Mouse (Mus musculus): Measurements from ENCODE around the gene Tex26. TPM values are rescaled to one million over a fixed set of nuclear protein-coding genes. Genes with fewer than 3 reads are reported as not detected.
A peak's percentile ranks its signal among the peaks of the same experiment; 100 is the strongest.

Gene Tex26
- total RNA-seq, 2 experiments from 2014 or later, result 0.39 TPM; not detected in 1

GRCm38 (mm10) chr5:149429541-149429940, 9.9 kb upstream of the Tex26 start:
- intact Hi-C loops (cut with DNase I; ENCODE audit: low total_unique reads), result no loop called here
- DNase-seq, result no peak

- intact Hi-C loops (cut with DNase I; ENCODE audit: low total_unique reads), result no loop called here
- DNase-seq, result no peak
Observed at GRCm38 (mm10) chr5:149430943-149431342, 8.5 kb upstream of the Tex26 start.

- intact Hi-C loops (cut with DNase I; ENCODE audit: low total_unique reads), result no loop called here
- DNase-seq, result no peak
Observed at GRCm38 (mm10) chr5:149433618-149434017, 5.8 kb upstream of the Tex26 start.

GRCm38 (mm10) chr5:149434141-149434690, 5.2 kb upstream of the Tex26 start:
- no peak for DNase-seq
- intact Hi-C loops (cut with DNase I; ENCODE audit: low total_unique reads), result no loop called here

- DNase-seq, result no peak
- intact Hi-C loops (cut with DNase I; ENCODE audit: low total_unique reads), result no loop called here
Observed at GRCm38 (mm10) chr5:149436541-149436940, 2.9 kb upstream of the Tex26 start.

GRCm38 (mm10) chr5:149437150-149437549, 2.3 kb upstream of the Tex26 start:
- intact Hi-C loops (cut with DNase I; ENCODE audit: low total_unique reads), result no loop called here

GRCm38 (mm10) chr5:149440180-149440573, 717 bp downstream of the Tex26 start:
- intact Hi-C loops (cut with DNase I; ENCODE audit: low total_unique reads), result no loop called here
- peak; percentile 78 for DNase-seq

More at GRCm38 (mm10) chr5:149437150-149437549, 2.3 kb upstream of the Tex26 start:
- DNase-seq, result no peak

GRCm38 (mm10) chr5:149441646-149442276, 2.3 kb downstream of the Tex26 start:
- intact Hi-C loops (cut with DNase I; ENCODE audit: low total_unique reads), result no loop called here
- no peak for DNase-seq

GRCm38 (mm10) chr5:149442277-149442660, 2.8 kb downstream of the Tex26 start:
- no peak for DNase-seq
- intact Hi-C loops (cut with DNase I; ENCODE audit: low total_unique reads), result no loop called here

- DNase-seq, result no peak
- intact Hi-C loops (cut with DNase I; ENCODE audit: low total_unique reads), result no loop called here
Observed at GRCm38 (mm10) chr5:149444451-149444850, 5.0 kb downstream of the Tex26 start.

GRCm38 (mm10) chr5:149446495-149446894, 7.0 kb downstream of the Tex26 start:
- intact Hi-C loops (cut with DNase I; ENCODE audit: low total_unique reads), result no loop called here
- no peak for DNase-seq

- intact Hi-C loops (cut with DNase I; ENCODE audit: low total_unique reads), result no loop called here
- no peak for DNase-seq
Observed at GRCm38 (mm10) chr5:149447733-149448132, 8.3 kb downstream of the Tex26 start.

GRCm38 (mm10) chr5:149449406-149449805, 9.9 kb downstream of the Tex26 start:
- intact Hi-C loops (cut with DNase I; ENCODE audit: low total_unique reads), result no loop called here

GRCm38 (mm10) chr5:149451209-149451681, 11.8 kb downstream of the Tex26 start:
- intact Hi-C loops (cut with DNase I; ENCODE audit: low total_unique reads), result no loop called here

More at GRCm38 (mm10) chr5:149449406-149449805, 9.9 kb downstream of the Tex26 start:
- DNase-seq, result no peak

GRCm38 (mm10) chr5:149454281-149454680, 14.8 kb downstream of the Tex26 start:
- intact Hi-C loops (cut with DNase I; ENCODE audit: low total_unique reads), result no loop called here
- peak; percentile 59 for DNase-seq

More at GRCm38 (mm10) chr5:149451209-149451681, 11.8 kb downstream of the Tex26 start:
- no peak for DNase-seq

GRCm38 (mm10) chr5:149456544-149456943, 17.1 kb downstream of the Tex26 start:
- intact Hi-C loops (cut with DNase I; ENCODE audit: low total_unique reads), result loop anchor here (5.0 kb wide), 1 partner anchor 66 kb away; no protein-coding TSS in a partner anchor

GRCm38 (mm10) chr5:149462071-149462470, 22.6 kb downstream of the Tex26 start:
- no peak for DNase-seq
- intact Hi-C loops (cut with DNase I; ENCODE audit: low total_unique reads), result no loop called here

More at GRCm38 (mm10) chr5:149456544-149456943, 17.1 kb downstream of the Tex26 start:
- no peak for DNase-seq

GRCm38 (mm10) chr5:149465305-149465704, 25.8 kb downstream of the Tex26 start:
- intact Hi-C loops (cut with DNase I; ENCODE audit: low total_unique reads), result no loop called here
- no peak for DNase-seq

- DNase-seq, result no peak
- intact Hi-C loops (cut with DNase I; ENCODE audit: low total_unique reads), result no loop called here
Observed at GRCm38 (mm10) chr5:149474142-149474541, 34.7 kb downstream of the Tex26 start.

- DNase-seq, result no peak
- intact Hi-C loops (cut with DNase I; ENCODE audit: low total_unique reads), result no loop called here
Observed at GRCm38 (mm10) chr5:149474701-149475468, 35.4 kb downstream of the Tex26 start.

All from gastrocnemius, postnatal 14 days (tissue).